Mouse (Mus musculus) common myeloid progenitor, adult 5-6 weeks (primary cell): ENCODE data around the gene Gm10318. TPM values are rescaled to one million over a fixed set of nuclear protein-coding genes. Genes with fewer than 3 reads are reported as not detected.

Experiments
- ATAC-seq: replicated peaks from 2 replicates; pipeline ENCODE4 v1.8.0; 2016; ENCODE audit warnings: low read depth, mild to moderate bottlenecking, moderate TSS enrichment, inconsistent platforms; ENCODE audit not compliant: poor library complexity, severe bottlenecking
- total RNA-seq: library from RNA; stranded (forward); fragments of 200-1000, 187-1606 nt; gene quantifications from 2 replicates; pipeline ENCODE4 v1.2.3, GENCODE M21; 2017

Gene Gm10318
- not detected in 2 replicates for total RNA-seq

DNA sequence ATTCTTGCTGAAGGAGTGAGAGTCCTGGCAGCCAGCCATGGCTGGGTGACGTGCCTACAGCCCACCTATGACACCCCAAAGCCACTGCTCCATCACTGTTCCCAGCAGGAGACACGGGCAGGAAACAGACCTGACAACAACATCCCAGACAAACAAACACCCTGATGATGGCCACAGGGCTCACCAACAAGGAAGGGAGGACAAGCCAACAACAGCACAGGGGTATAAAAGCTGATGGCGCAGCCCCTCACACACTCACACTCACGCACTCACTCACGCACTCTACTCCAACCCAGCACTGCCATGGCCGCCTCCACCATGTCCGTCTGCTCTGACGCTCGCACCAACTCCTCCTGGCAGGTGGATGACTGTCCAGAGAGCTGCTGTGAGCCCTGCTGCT is at the start of gene Gm10318:
TSS of gene Gm10318 (plus strand) at position 301 of the 400 bp plus-strand sequence.
- ATAC-seq = no peak

- no peak for ATAC-seq
Observed at GRCm38 (mm10) chr10:77804095-77804494, 48.6 kb upstream of the Gm10318 start.

- no peak for ATAC-seq
Observed at GRCm38 (mm10) chr10:77811743-77812142, 40.9 kb upstream of the Gm10318 start, which contains the start of gene Gm9507. Gm9507 (minus strand) TSS chr10:77811843.

DNA sequence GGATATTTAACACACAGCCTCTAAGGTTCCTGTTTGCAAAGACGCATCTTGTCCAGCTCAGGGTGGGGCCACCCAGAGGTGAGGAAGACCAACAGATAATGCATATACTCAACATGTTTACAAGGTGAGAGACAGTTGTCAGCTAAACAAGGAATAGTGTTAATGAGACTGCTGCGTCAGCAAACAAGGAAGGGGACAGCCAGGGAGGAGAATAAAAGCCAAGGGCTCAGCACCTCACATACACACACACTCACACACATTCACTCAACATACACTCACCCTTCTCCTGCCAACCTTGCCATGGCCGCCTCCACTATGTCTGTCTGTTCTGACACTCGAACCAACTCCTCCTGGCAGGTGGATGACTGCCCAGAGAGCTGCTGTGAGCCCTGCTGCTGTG is 38.3 kb upstream of the Gm10318 start, which contains the start of gene Gm2696:
TSS of gene Gm2696 (plus strand) at position 301 of the 400 bp plus-strand sequence.
- ATAC-seq = no peak

GRCm38 (mm10) chr10:77815514-77815913 is 37.1 kb upstream of the Gm10318 start:
- ATAC-seq = no peak

- ATAC-seq = no peak
Observed at GRCm38 (mm10) chr10:77818523-77818922, 34.1 kb upstream of the Gm10318 start.

GRCm38 (mm10) chr10:77819203-77819602 is 33.5 kb upstream of the Gm10318 start:
- ATAC-seq = no peak

GRCm38 (mm10) chr10:77826951-77827350 is 25.7 kb upstream of the Gm10318 start, which contains the start of gene Krtap10-4:
Krtap10-4 (minus strand) TSS chr10:77827095.
- no peak for ATAC-seq

- ATAC-seq = no peak
Observed at GRCm38 (mm10) chr10:77835647-77836046, 17.0 kb upstream of the Gm10318 start, which contains the start of gene Krtap10-10. Krtap10-10 (plus strand) TSS chr10:77835947.

DNA sequence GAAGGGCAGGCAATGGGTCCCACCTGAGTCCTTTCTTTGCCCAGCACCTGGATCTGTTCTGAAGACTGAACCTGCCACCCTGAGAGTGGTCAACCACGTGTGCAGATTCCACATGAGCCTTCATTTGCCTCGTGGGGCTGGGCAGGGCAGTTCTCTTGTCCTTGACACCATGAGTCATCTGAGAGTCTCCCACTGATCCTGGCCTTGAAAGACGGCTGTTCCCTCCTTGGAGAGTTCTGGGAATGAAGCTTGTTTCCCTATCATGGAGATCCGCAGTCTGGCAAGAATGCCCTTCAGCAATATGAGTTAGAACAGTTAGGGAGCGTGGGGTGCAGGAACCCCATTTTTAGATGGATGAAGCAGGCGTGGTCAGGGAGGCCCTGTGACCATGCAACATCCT is 13.7 kb upstream of the Gm10318 start:
- no peak for ATAC-seq

DNA sequence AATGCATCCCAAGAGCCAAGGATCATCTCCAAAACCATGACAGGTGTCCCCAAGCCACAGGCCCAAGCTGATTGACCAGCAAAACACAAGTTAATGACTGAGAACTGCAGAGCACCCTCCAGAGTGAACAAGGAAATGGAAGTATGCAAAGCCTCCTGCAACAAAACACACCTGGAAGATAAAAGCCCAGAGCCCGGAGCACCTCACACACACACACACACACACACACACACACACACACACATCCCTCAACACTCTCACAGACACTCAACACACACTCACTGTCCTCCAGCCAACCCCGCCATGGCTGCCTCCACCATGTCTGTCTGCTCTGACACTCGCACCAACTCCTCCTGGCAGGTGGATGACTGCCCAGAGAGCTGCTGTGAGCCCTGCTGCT is 6.2 kb upstream of the Gm10318 start, which contains the start of gene Gm36176:
TSS of gene Gm36176 (plus strand) at position 301 of the 400 bp plus-strand sequence.
- ATAC-seq = no peak

- ATAC-seq = no peak
Observed at GRCm38 (mm10) chr10:77846961-77847360, 5.7 kb upstream of the Gm10318 start.

DNA sequence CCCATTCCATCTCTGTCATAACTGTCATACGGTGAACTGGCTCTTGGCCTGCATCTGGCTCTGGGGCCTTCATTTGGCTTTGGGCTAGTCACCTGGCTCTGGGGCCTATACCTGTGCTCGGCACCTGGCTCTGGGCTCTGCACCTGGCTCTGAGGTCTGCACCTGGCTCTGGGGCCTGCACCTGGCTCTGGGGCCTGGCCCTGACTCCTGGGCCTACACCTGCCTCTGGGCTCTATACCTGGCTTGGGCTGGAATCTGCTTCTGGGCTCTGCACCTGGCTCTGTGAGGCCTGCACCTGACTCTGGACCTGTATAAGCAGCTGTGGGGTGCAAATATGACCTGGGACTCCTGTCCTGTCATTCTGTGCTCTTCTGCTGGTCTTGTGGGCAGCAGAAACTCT is 5.1 kb upstream of the Gm10318 start:
- no peak for ATAC-seq

DNA sequence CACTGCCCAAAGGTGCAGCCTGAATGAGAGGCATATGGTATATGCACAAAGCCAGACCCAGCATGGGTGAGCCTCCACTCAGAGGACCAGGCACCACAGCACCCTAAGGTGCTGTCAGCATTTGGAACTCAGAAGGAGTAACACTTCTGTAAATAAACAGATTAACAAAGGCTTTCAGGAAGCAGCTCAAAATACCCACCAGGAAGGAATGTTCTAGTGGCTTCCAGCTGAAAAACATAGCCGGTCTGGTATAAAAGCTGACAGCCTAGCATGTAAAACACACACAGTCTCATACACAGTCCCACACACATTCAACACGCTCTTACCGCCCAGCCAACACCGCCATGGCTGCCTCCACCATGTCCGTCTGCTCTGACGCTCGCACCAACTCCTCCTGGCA is 9.0 kb downstream of the Gm10318 start, which contains the start of gene Gm3285:
TSS of gene Gm3285 (plus strand) at position 301 of the 400 bp plus-strand sequence.
- no peak for ATAC-seq

DNA sequence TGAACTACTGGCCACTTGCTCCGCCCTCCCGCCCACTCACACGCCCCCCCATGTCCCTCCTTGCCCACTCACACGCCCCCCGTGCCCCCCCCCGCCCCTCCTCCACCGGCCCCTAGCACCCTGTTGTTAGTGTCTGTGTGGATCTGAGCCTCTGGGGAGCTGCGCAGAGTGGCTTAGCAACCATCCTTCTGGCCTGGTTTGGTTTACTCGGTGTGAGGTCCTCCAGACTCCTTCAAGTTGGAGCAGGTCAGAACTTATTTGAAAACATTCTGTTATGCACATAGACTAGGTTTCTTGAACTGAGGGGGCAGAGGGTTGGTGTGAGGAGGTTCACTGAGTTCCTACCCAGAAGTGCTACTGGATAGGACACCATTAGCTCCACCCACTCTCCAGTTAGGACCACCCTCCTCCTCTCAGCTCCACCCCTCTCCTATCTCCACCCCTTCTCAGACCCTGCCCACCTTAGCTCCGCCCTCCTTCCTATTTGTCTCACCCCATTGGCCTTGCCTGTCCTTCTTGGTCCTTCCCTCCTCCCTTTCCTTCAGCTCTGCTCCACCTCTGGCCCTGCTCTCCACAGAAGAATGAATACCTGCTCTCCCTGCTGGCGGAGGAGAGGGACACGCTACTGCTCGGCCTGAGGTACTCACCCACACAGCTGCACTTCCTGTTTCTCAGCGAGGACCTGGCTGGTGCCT is 11.6 kb downstream of the Gm10318 start:
- ATAC-seq = peak; percentile 96

GRCm38 (mm10) chr10:77864762-77865143 is 12.1 kb downstream of the Gm10318 start:
- ATAC-seq = no peak

DNA sequence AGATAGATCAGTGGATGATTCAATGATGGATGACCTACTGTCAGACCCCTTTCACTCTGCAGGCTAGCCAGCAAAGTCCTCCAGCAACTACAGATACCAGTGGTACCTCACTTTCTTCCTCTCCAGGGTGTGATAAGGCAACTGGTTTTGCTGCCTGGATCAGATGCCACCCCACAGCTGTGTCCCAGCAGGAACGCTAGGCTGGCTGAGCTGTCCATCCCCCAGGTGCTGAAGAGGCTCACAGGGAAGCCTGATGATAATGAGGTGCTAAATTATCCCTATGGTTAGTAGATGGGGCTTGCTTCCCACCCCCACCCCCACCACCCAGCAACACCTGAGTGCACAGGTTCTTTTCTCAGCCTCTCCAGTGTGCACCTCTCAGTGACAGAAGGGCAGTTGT is 14.9 kb downstream of the Gm10318 start:
- no peak for ATAC-seq

- ATAC-seq = no peak
Observed at GRCm38 (mm10) chr10:77869651-77870050, 17.0 kb downstream of the Gm10318 start.

DNA sequence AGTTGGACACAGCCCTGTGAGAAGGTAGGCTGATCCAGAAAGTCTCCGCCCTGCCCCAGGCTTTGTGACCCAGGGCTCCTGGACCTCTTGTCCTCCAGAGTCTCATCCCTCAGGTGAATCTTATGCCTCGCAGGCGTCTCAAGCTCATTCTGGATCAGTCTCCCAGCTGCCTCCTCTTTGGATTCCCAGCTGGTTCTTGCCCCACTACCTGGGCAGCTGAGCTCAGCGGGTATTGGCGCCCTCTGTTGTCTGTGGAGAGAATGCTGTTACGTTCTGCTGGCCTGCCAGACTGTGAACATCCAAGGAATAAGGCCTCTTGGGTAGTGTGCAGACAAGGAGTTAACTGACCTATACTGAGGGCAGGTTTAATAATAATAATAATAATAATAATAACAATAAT is 26.3 kb downstream of the Gm10318 start:
- ATAC-seq = no peak; the same call in 1 of the 2 replicates

DNA sequence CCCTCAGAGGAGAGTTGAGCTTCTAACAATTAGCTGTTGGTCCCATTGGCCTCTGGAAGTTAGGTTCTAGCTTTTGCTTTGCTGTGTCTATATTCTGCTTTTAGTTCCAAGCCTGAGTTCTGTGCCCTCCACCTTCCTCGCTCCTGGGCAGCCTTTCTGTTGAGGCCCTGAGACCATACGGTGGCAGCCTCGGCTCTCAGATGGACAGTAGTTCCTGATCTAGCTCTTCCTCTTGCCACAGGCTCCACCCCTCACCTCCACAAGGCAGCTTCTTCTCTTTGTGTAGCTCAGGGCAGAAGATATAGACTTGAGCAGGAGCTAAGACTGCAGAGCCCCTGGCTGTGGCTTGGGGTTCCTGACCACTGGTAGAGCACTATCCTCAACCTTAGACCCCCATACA is 27.6 kb downstream of the Gm10318 start:
- ATAC-seq = peak; percentile 80

DNA sequence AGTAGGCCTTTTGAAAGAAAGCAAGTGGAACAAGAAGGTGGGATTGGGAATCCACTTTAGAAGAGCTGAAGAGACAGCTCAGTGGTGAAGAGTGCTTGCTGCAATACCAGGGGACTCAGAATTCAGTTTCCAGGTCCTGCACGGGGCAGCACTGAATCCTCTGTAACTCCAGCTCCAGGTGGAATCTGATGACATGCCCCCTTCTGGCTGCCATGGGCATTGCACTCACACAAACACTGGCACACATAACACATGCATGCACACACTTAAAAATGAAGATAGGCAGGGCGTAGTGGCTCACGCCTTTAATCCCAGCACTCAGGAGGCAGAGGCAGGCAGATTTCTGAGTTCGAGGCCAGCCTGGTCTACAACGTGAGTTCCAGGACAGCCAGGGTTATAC is 29.9 kb downstream of the Gm10318 start:
- no peak for ATAC-seq
